Mouse (Mus musculus) hindbrain, embryonic 15.5 days (tissue): ENCODE data around the gene 4933405L10Rik. TPM values are rescaled to one million over a fixed set of nuclear protein-coding genes. Genes with fewer than 3 reads are reported as not detected.

Experiments
- polyA plus RNA-seq: library from polyadenylated mRNA; unstranded; fragments of >200 nt; fragmentation: Nextera tagmentation; extraction: Ambion mirVana; gene quantifications from 2 replicates; pipeline ENCODE4 v1.2.1, GENCODE M21; 2015

The 4933405L10Rik gene
- polyA plus RNA-seq, 1 experiment from 2014 or later: 0.23 TPM

Other genes with a start within 250 kb of the 4933405L10Rik start
- gene Tppp3, start 236.1 kb upstream of the 4933405L10Rik start, polyA plus RNA-seq: 197 and 207 TPM in 2 replicates
- gene Zdhhc1, start 210.8 kb upstream of the 4933405L10Rik start, polyA plus RNA-seq: 39.8 and 41.9 TPM in 2 replicates
- gene Hsd11b2, start 188.9 kb upstream of the 4933405L10Rik start, polyA plus RNA-seq: 7.2 and 9.7 TPM in 2 replicates
- 222 and 231 TPM in 2 replicates for gene Atp6v0d1, start 141.6 kb upstream of the 4933405L10Rik start, polyA plus RNA-seq
- 35.2 and 39.3 TPM in 2 replicates for gene Ripor1, start 102.4 kb upstream of the 4933405L10Rik start, polyA plus RNA-seq
- 100 and 101 TPM in 2 replicates for gene Ctcf, start 71.1 kb upstream of the 4933405L10Rik start, polyA plus RNA-seq
- gene Agrp, start 70.3 kb upstream of the 4933405L10Rik start, polyA plus RNA-seq: 0.56 and 0.80 TPM in 2 replicates
- 23.5 and 28.7 TPM in 2 replicates for gene Carmil2, start 21.4 kb upstream of the 4933405L10Rik start, polyA plus RNA-seq
- 85.1 and 92.6 TPM in 2 replicates for gene Acd, start 6.6 kb upstream of the 4933405L10Rik start, polyA plus RNA-seq
- 55.1 and 57.1 TPM in 2 replicates for gene Pard6a, start 6.5 kb upstream of the 4933405L10Rik start, polyA plus RNA-seq
- 15.7 and 16.6 TPM in 2 replicates for gene Enkd1, start 555 bp downstream of the 4933405L10Rik start, polyA plus RNA-seq
- gene Gfod2, start 51.0 kb downstream of the 4933405L10Rik start, polyA plus RNA-seq: 81.2 and 88.3 TPM in 2 replicates
- gene Ranbp10, start 119.7 kb downstream of the 4933405L10Rik start, polyA plus RNA-seq: 10.7 and 11.7 TPM in 2 replicates
- 0.62 and 1.1 TPM in 2 replicates for gene Tsnaxip1, start 120.1 kb downstream of the 4933405L10Rik start, polyA plus RNA-seq
- 52.2 and 56.9 TPM in 2 replicates for gene Cenpt, start 145.6 kb downstream of the 4933405L10Rik start, polyA plus RNA-seq
- gene Thap11, start 147.5 kb downstream of the 4933405L10Rik start, polyA plus RNA-seq: 54.9 and 56.3 TPM in 2 replicates
- gene Nutf2, start 152.9 kb downstream of the 4933405L10Rik start, polyA plus RNA-seq: 150 and 157 TPM in 2 replicates
- gene Edc4, start 173.2 kb downstream of the 4933405L10Rik start, polyA plus RNA-seq: 50.1 and 52.2 TPM in 2 replicates
- gene Nrn1l, start 185.9 kb downstream of the 4933405L10Rik start, polyA plus RNA-seq: 0.45 and 0.49 TPM in 2 replicates
- gene Pskh1, start 192.8 kb downstream of the 4933405L10Rik start, polyA plus RNA-seq: 11.0 and 11.8 TPM in 2 replicates
- gene Ctrl, start 226.2 kb downstream of the 4933405L10Rik start, polyA plus RNA-seq: 3.4 and 4.7 TPM in 2 replicates
- gene Psmb10, start 230.8 kb downstream of the 4933405L10Rik start, polyA plus RNA-seq: 74.7 and 75.2 TPM in 2 replicates
- 4.5 and 5.0 TPM in 2 replicates for gene Lcat, start 235.7 kb downstream of the 4933405L10Rik start, polyA plus RNA-seq